21 mouse cellular contexts compared by ENCODE assay signal in the genomic region with DNA sequence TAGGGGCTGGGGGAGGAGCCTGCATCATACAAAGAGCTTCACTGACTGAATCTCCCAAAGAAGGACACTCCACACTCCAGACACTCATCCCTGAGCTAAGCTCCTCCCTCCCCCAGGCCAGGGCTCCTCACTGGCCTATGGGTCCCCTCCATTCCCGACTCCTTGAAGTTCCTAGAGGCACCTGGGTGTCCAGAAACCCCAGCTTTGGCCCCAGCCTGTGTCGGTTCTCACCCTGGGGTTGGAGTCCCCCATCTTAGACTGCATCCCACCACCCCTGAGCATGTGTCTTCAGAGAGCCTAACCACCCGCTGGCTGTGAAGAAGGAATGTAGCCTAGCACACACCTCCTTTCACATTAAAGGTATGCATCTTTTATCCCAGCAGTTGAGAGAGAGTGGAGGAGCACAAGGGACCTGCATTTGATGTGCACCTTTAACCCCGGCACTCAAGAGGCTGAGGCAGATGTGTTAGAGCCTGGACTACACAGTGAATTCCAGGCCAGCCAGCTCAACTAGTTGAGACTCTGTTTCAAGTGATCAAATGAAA. TPM values are rescaled to one million over a fixed set of nuclear protein-coding genes. Genes with fewer than 3 reads are reported as not detected.
"Had no signal": no experiment of that assay in that cellular context is flagged by ENCODE, and none has a peak within 500 bp of the region (broad histone marks: within the 10 kb centered on the region; RNA-seq: fewer than 3 reads in every experiment).

No protein-coding gene starts in this region.

- H3K9ac ChIP-seq: limb, embryonic 12.5 days; limb, embryonic 15.5 days; liver, embryonic 14.5 days; midbrain, embryonic 12.5 days; midbrain, embryonic 15.5 days; neural tube, embryonic 12.5 days had no signal

- H3K4me2 ChIP-seq: limb, embryonic 12.5 days; limb, embryonic 15.5 days; midbrain, embryonic 12.5 days; midbrain, embryonic 15.5 days; neural tube, embryonic 12.5 days had no signal

- ATAC-seq: intestine, embryonic 16.5 days; midbrain, embryonic 15.5 days had no signal

- H3K4me3 ChIP-seq: limb, embryonic 12.5 days; limb, embryonic 15.5 days; midbrain, embryonic 12.5 days; midbrain, embryonic 15.5 days; neural tube, embryonic 12.5 days had no signal

- H3K9me3 ChIP-seq: limb, embryonic 12.5 days; limb, embryonic 15.5 days; midbrain, embryonic 12.5 days; midbrain, embryonic 15.5 days; neural tube, embryonic 12.5 days had no signal

- H3K36me3 ChIP-seq: limb, embryonic 12.5 days; limb, embryonic 15.5 days; midbrain, embryonic 12.5 days; midbrain, embryonic 15.5 days; neural tube, embryonic 12.5 days had no signal

- H3K27ac ChIP-seq: limb, embryonic 12.5 days; limb, embryonic 15.5 days; liver, embryonic 14.5 days; macrophage; midbrain, embryonic 12.5 days; midbrain, embryonic 15.5 days; neural tube, embryonic 12.5 days had no signal

- DNase-seq: kidney, adult 18-20 months; kidney, adult 9 months; kidney, postnatal 14 days; kidney, postnatal 4 days; left cerebral cortex, postnatal 4 days; lung, adult 18-20 months; lung, postnatal 14 days; retina, postnatal 1 day; right cerebral cortex, postnatal 25 days; spleen, adult 18-20 months; thymus, adult 18-20 months; thymus, postnatal 36 days had no signal

- H3K27me3 ChIP-seq: limb, embryonic 12.5 days; limb, embryonic 15.5 days; midbrain, embryonic 12.5 days; midbrain, embryonic 15.5 days; neural tube, embryonic 12.5 days had no signal

- H3K4me1 ChIP-seq: limb, embryonic 12.5 days; limb, embryonic 15.5 days; midbrain, embryonic 15.5 days; neural tube, embryonic 12.5 days had no signal

RNA-seq across cellular contexts. Expression of gene Bcat1, which starts 10.6 kb away (rescaled TPM):
- total RNA-seq: neutrophil, adult 5-6 weeks had no signal
- polyA plus RNA-seq: macrophage had no signal
